Mouse (Mus musculus) testis, postnatal 14 days (tissue): ENCODE measurements around the gene Creb3l4.
"Not testable (repeated sequence)": the region's sequence is repeated elsewhere in the genome, so short reads cannot be mapped to it uniquely, and the experiment has no call there.

Experiments used
- DNase-seq: peaks from one replicate; pipeline ENCODE4 v3.0.0; 2021; ENCODE audit warnings: low spot score

The Creb3l4 gene

GRCm38 (mm10) chr3:90242984-90243775 is at the start of gene Creb3l4:
Gene Creb3l4 (minus strand): TSS chr3:90243512.
- peak; percentile 56 for DNase-seq

- DNase-seq = peak; percentile 100
Measured at GRCm38 (mm10) chr3:90292345-90293275, 49.3 kb upstream of the Creb3l4 start, which contains the start of gene Gatad2b. Gene Gatad2b (plus strand): TSS chr3:90293178.

GRCm38 (mm10) chr3:90291982-90292344 is 48.7 kb upstream of the Creb3l4 start:
- no peak for DNase-seq

- DNase-seq = no peak
Measured at GRCm38 (mm10) chr3:90290602-90291001, 47.3 kb upstream of the Creb3l4 start.

- not testable (repeated sequence) for DNase-seq
Measured at GRCm38 (mm10) chr3:90289403-90289802, 46.1 kb upstream of the Creb3l4 start.

- no peak for DNase-seq
Measured at GRCm38 (mm10) chr3:90284150-90284549, 40.8 kb upstream of the Creb3l4 start.

- DNase-seq = no peak
Measured at GRCm38 (mm10) chr3:90280708-90281107, 37.4 kb upstream of the Creb3l4 start.

- DNase-seq = no peak
Measured at GRCm38 (mm10) chr3:90279743-90280142, 36.4 kb upstream of the Creb3l4 start.

GRCm38 (mm10) chr3:90279216-90279615 is 35.9 kb upstream of the Creb3l4 start:
- DNase-seq = no peak

- DNase-seq = no peak
Measured at GRCm38 (mm10) chr3:90278211-90278610, 34.9 kb upstream of the Creb3l4 start.

GRCm38 (mm10) chr3:90277793-90278192 is 34.5 kb upstream of the Creb3l4 start:
- DNase-seq = no peak

- DNase-seq = no peak
Measured at GRCm38 (mm10) chr3:90276858-90277257, 33.5 kb upstream of the Creb3l4 start.

GRCm38 (mm10) chr3:90275286-90275685 is 32.0 kb upstream of the Creb3l4 start:
- DNase-seq = no peak

GRCm38 (mm10) chr3:90273855-90274254 is 30.5 kb upstream of the Creb3l4 start:
- DNase-seq = no peak

- no peak for DNase-seq
Measured at GRCm38 (mm10) chr3:90272170-90272569, 28.9 kb upstream of the Creb3l4 start.

- DNase-seq = no peak
Measured at GRCm38 (mm10) chr3:90270784-90271183, 27.5 kb upstream of the Creb3l4 start.

GRCm38 (mm10) chr3:90268971-90269370 is 25.7 kb upstream of the Creb3l4 start:
- DNase-seq = no peak

- no peak for DNase-seq
Measured at GRCm38 (mm10) chr3:90268190-90268589, 24.9 kb upstream of the Creb3l4 start.

- DNase-seq = no peak
Measured at GRCm38 (mm10) chr3:90266901-90267775, 23.8 kb upstream of the Creb3l4 start.

GRCm38 (mm10) chr3:90265932-90266741 is 22.8 kb upstream of the Creb3l4 start:
- no peak for DNase-seq
